8 mouse cellular contexts compared by ENCODE assay signal in the genomic region with DNA sequence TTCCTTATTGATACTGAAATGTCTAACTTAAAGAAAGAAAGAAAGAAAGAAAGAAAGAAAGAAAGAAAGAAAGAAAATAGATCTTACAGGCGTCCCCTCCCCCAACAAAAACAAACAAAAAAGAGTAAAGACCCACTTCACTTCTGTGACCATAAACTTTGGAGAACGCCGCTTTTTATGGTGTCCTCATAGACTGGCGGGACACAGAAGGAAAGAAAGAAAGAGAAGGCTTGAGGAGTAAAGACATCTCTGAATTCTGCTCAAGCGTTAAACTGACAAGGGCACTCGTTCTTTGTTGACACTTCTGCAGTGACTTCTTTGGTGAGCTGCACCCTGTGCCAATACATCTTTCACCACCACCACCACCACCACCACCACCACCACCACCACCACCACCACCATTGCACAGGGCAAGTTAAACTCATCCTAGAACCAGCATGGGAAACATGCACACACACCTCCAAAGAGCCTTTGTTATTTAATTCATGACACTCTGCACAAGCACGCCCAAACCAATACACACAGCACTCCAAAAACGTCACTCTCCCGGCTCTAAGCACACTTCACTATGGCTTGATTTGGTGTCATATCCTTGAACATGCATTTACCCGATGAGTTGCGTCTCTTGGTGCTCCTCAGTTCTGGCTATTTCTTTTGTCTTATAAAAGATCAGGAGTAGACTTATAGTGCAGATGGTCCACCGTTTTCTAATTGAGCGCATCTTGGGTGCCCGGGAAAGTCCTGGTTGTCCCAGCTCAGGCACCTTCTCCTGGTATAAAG. TPM values are rescaled to one million over a fixed set of nuclear protein-coding genes. Genes with fewer than 3 reads are reported as not detected.
DNase-seq lines count a peak whose midpoint lies in the region; ATAC-seq lines count a peak whose summit lies in the region.

No protein-coding gene starts in this region.

- DNase-seq in frontal cortex, postnatal 14 days (ENCODE audit: low spot score in 2 of 2) = no peak
- peak; percentile 72 for DNase-seq in 416B (ENCODE audit: low read depth)
- DNase-seq in embryo, embryonic 10 days (ENCODE audit: low spot score) = peak; percentile 24
- peak; percentile 38 for DNase-seq in hindbrain, embryonic 10.5 days (ENCODE audit: low spot score)
- DNase-seq in thymus, postnatal 25 days = peak; percentile 48
- no peak for DNase-seq in gastrocnemius, postnatal 4 days (ENCODE audit: low spot score in 2 of 2)

- H3K4me1 ChIP-seq in hindbrain, embryonic 10.5 days (replicated peaks) = peaks cover 26% of the 10 kb centered on the region

- H3K4me3 ChIP-seq in hindbrain, embryonic 10.5 days = peak overlapping the region; percentile 68

- 0 out of 2 replicates have a peak, but pooled peaks cover 3% of the 10 kb centered on the region for H3K27me3 ChIP-seq in hindbrain, embryonic 10.5 days (ENCODE audit: insufficient read depth, poor library complexity, severe bottlenecking)

- no peaks in the 10 kb centered on the region for H3K9me3 ChIP-seq in hindbrain, embryonic 10.5 days

- H3K36me3 ChIP-seq in hindbrain, embryonic 10.5 days = no peaks in the 10 kb centered on the region

- ATAC-seq in frontal cortex, adult (ENCODE audit: low TSS enrichment) = peak; percentile 5
- ATAC-seq in megakaryocyte-erythroid progenitor cell, adult 5-6 weeks (replicated peaks; ENCODE audit: low FRiP score, low TSS enrichment, poor library complexity, severe bottlenecking) = peak; percentile 12

- WGBS in hindbrain, embryonic 10.5 days = 2% methylated on average over 14 of the region's 14 CpGs

- H3K27ac ChIP-seq in hindbrain, embryonic 10.5 days = peak overlapping the region; percentile 86

RNA-seq across cellular contexts. Expression of a gene that starts 0.6 kb away (rescaled TPM):
- 9.8 and 11.9 TPM in 2 replicates for polyA plus RNA-seq in hindbrain, embryonic 10.5 days (2016; fragmentation: Nextera tagmentation; extraction: Ambion mirVana)
- total RNA-seq in megakaryocyte-erythroid progenitor cell, adult 5-6 weeks (2014; fragmentation: Nextera tagmentation) = 5.3 and 5.5 TPM in 2 replicates
- total RNA-seq in megakaryocyte-erythroid progenitor cell, adult 5-6 weeks (2017) = 10.1 and 12.1 TPM in 2 replicates
- 10 to 100 TPM; 10.2 to 11.6 TPM for total RNA-seq in gastrocnemius, postnatal 4 days (2021)

Comparison
In these comparisons a context has a peak if more than half of its experiments do, and no peak if none do; other contexts are left out.
1. DNase-seq: peak in 416B (single experiment), embryo, embryonic 10 days (single experiment), hindbrain, embryonic 10.5 days (single experiment) and thymus, postnatal 25 days (single experiment); none in frontal cortex, postnatal 14 days (0 of 2) and gastrocnemius, postnatal 4 days (0 of 2).